In genomic region chr13:6189566-6189965, GRCm38 (mm10) we compare ENCODE assay signal across 14 mouse cellular contexts.
A peak's percentile ranks its signal among the peaks of the same experiment; 100 is the strongest.
DNase-seq lines count a peak whose midpoint lies in the region; ATAC-seq and TF ChIP-seq lines count a peak whose summit lies in the region.
"Had no signal": no experiment of that assay in that cellular context is flagged by ENCODE, and none has a peak within 500 bp of the region (broad histone marks: within the 10 kb centered on the region; RNA-seq: fewer than 3 reads in every experiment).

No protein-coding gene starts in this region.

- H3K9me3 ChIP-seq in hindbrain, embryonic 15.5 days: no peaks in the 10 kb centered on the region
- no peaks in the 10 kb centered on the region for H3K9me3 ChIP-seq in hindbrain, embryonic 11.5 days (ENCODE audit: control insufficient read depth, low read length)
- no peaks in the 10 kb centered on the region for H3K9me3 ChIP-seq in midbrain, embryonic 15.5 days
- H3K9me3 ChIP-seq: heart, embryonic 10.5 days had no signal

- 0 out of 2 replicates have a peak overlapping the region, but pooled peaks have one; percentile 30 for H3K27ac ChIP-seq in hindbrain, embryonic 15.5 days (replicated peaks)
- no peak overlapping the region for H3K27ac ChIP-seq in hindbrain, embryonic 11.5 days (ENCODE audit: low read depth, low read length)
- H3K27ac ChIP-seq in midbrain, embryonic 15.5 days: peak overlapping the region; percentile 14; the same call in 1 of the 2 replicates
- H3K27ac ChIP-seq: heart, embryonic 10.5 days had no signal

- H3K4me3 ChIP-seq in hindbrain, embryonic 15.5 days: no peak overlapping the region
- no peak overlapping the region for H3K4me3 ChIP-seq in hindbrain, embryonic 11.5 days (ENCODE audit: low read depth, low read length)
- H3K4me3 ChIP-seq in lung, adult 2 months (replicated peaks; ENCODE audit: extremely low read depth, low read depth, low read length): no peak overlapping the region
- no peak overlapping the region for H3K4me3 ChIP-seq in midbrain, embryonic 15.5 days
- H3K4me3 ChIP-seq: erythroblast, embryonic 14.5 days; heart, embryonic 10.5 days had no signal

- WGBS in hindbrain, embryonic 15.5 days: 45% methylated on average over 7 of the region's 7 CpGs
- 62% methylated on average over 7 of the region's 7 CpGs for WGBS in hindbrain, embryonic 11.5 days
- 24% methylated on average over 7 of the region's 7 CpGs for WGBS in lung, adult 2 months
- WGBS in midbrain, embryonic 15.5 days: 29% methylated on average over 7 of the region's 7 CpGs

- H3K4me1 ChIP-seq in hindbrain, embryonic 15.5 days (replicated peaks): peaks cover 7% of the 10 kb centered on the region; the same call in 1 of the 2 replicates
- no peaks in the 10 kb centered on the region for H3K4me1 ChIP-seq in hindbrain, embryonic 11.5 days (replicated peaks; ENCODE audit: control insufficient read depth, insufficient read depth, low read length)
- H3K4me1 ChIP-seq in lung, adult 2 months (ENCODE audit: control insufficient read depth, insufficient read depth, low read length): peaks cover 16% of the 10 kb centered on the region
- peaks cover 10% of the 10 kb centered on the region; the same call in 1 of the 2 replicates for H3K4me1 ChIP-seq in midbrain, embryonic 15.5 days

- H3K27me3 ChIP-seq in hindbrain, embryonic 15.5 days: no peaks in the 10 kb centered on the region
- H3K27me3 ChIP-seq in hindbrain, embryonic 11.5 days (ENCODE audit: control insufficient read depth, insufficient read depth, low read length): no peaks in the 10 kb centered on the region
- no peaks in the 10 kb centered on the region for H3K27me3 ChIP-seq in midbrain, embryonic 15.5 days (replicated peaks)

- H3K9ac ChIP-seq in hindbrain, embryonic 15.5 days: no peak overlapping the region
- H3K9ac ChIP-seq in hindbrain, embryonic 11.5 days (ENCODE audit: low read depth, low read length): no peak overlapping the region
- no peak overlapping the region for H3K9ac ChIP-seq in midbrain, embryonic 15.5 days
- H3K9ac ChIP-seq: liver, postnatal 0 days had no signal

- no peak for DNase-seq in hindbrain, embryonic 11.5 days (ENCODE audit: low spot score)
- peak; percentile 50 for DNase-seq in brain, embryonic 14.5 days (ENCODE audit: low read depth)
- peak; percentile 18 for DNase-seq in lung, adult 2 months
- DNase-seq in heart, adult 8-10 months (ENCODE audit: low spot score): no peak
- no peak for DNase-seq in embryo, embryonic 10 days (ENCODE audit: low spot score)
- DNase-seq: cerebellum, adult 18-20 months; liver, postnatal 0 days; thymus, postnatal 25 days had no signal

- no peak overlapping the region for H3K4me2 ChIP-seq in hindbrain, embryonic 15.5 days
- H3K4me2 ChIP-seq in hindbrain, embryonic 11.5 days (replicated peaks; ENCODE audit: low read depth, low read length): no peak overlapping the region
- no peak overlapping the region for H3K4me2 ChIP-seq in midbrain, embryonic 15.5 days

- no peak for TF ChIP-seq CTCF in brain, embryonic 14.5 days (IDR thresholded peaks at IDR 0.05; ENCODE audit: borderline replicate concordance, extremely low read depth, insufficient read depth, insufficient read length)
- TF ChIP-seq CTCF in lung, adult 2 months (IDR thresholded peaks at IDR 0.05; ENCODE audit: insufficient read depth, low read length): no peak

- TF ChIP-seq POLR2A in brain, embryonic 14.5 days (IDR thresholded peaks at IDR 0.05; ENCODE audit: borderline replicate concordance, extremely low read depth, insufficient read depth, insufficient read length, poor library complexity, severe bottlenecking): no peak
- no peak for TF ChIP-seq POLR2A in lung, adult 2 months (IDR thresholded peaks at IDR 0.05; ENCODE audit: borderline replicate concordance, extremely low read depth, low read depth, low read length)

- 0 out of 2 replicates have a peak, but pooled peaks have one; percentile 30 for ATAC-seq in hindbrain, embryonic 15.5 days (ENCODE audit: low FRiP score, low read depth)
- ATAC-seq in hindbrain, embryonic 11.5 days (ENCODE audit: low FRiP score): no peak
- ATAC-seq in midbrain, embryonic 15.5 days (replicated peaks): no peak; the same call in 1 of the 2 replicates
- no peak for ATAC-seq in cerebellum, adult (ENCODE audit: insufficient number of reproducible peaks, low FRiP score, low TSS enrichment)
- ATAC-seq: intestine, postnatal 0 days; liver, postnatal 0 days had no signal

- H3K36me3 ChIP-seq in hindbrain, embryonic 15.5 days: no peaks in the 10 kb centered on the region
- H3K36me3 ChIP-seq in hindbrain, embryonic 11.5 days (ENCODE audit: control insufficient read depth, insufficient read depth, low read length): no peaks in the 10 kb centered on the region
- H3K36me3 ChIP-seq in midbrain, embryonic 15.5 days (replicated peaks): no peaks in the 10 kb centered on the region
- H3K36me3 ChIP-seq: heart, embryonic 10.5 days had no signal

Comparison
In these comparisons a context has a peak if more than half of its experiments do, and no peak if none do; other contexts are left out.
1. DNase-seq: peak in brain, embryonic 14.5 days (single experiment) and lung, adult 2 months (single experiment); none in hindbrain, embryonic 11.5 days (single experiment), heart, adult 8-10 months (single experiment) and embryo, embryonic 10 days (single experiment).